Mouse (Mus musculus) forebrain, embryonic 13.5 days (tissue): ENCODE measurements around the gene Msrb3. TPM values are rescaled to one million over a fixed set of nuclear protein-coding genes. Genes with fewer than 3 reads are reported as not detected.

ENCODE experiments used
- ATAC-seq: fragments of 200-750 bp; cut with Nextera tagmentation; 2 replicates; pipeline ENCODE4 v1.8.0; 2017
- H3K27ac ChIP-seq: fragments of 300-500 bp; sonication (generic); 2 replicates; pipeline ENCODE4 v1.5.1; 2015; ENCODE audit warnings: inconsistent platforms, mild to moderate bottlenecking, moderate library complexity
- H3K27me3 ChIP-seq: fragments of 300-500 bp; sonication (generic); 2 replicates; pipeline ENCODE4 v1.6.1; 2015; ENCODE audit warnings: mild to moderate bottlenecking, inconsistent platforms
- H3K36me3 ChIP-seq: fragments of 300-500 bp; sonication (generic); 2 replicates; pipeline ENCODE4 v1.6.1; 2015; ENCODE audit warnings: mild to moderate bottlenecking, inconsistent platforms; ENCODE audit not compliant: poor library complexity, severe bottlenecking
- H3K4me1 ChIP-seq: fragments of 300-500 bp; sonication (generic); 2 replicates; pipeline ENCODE4 v1.6.1; 2015; ENCODE audit warnings: inconsistent platforms
- H3K4me2 ChIP-seq: fragments of 300-500 bp; sonication (generic); 2 replicates; pipeline ENCODE4 v1.6.1; 2015; ENCODE audit warnings: inconsistent platforms, mild to moderate bottlenecking, moderate library complexity
- H3K4me3 ChIP-seq: fragments of 300-500 bp; sonication (generic); 2 replicates; pipeline ENCODE4 v1.5.1; 2015; ENCODE audit warnings: mild to moderate bottlenecking, inconsistent platforms
- H3K9ac ChIP-seq: fragments of 300-500 bp; sonication (generic); 2 replicates; pipeline ENCODE4 v1.6.1; 2015; ENCODE audit warnings: mild to moderate bottlenecking, inconsistent platforms
- H3K9me3 ChIP-seq: fragments of 300-500 bp; sonication (generic); replicated peaks from 2 replicates; pipeline ENCODE4 v1.6.1; 2016; ENCODE audit warnings: inconsistent platforms
- WGBS: fragments of 180-500 bp; shearing (Covaris S2); methylation state at CpG from one replicate; pipeline ENCODE4 v1.1.7; 2015; 5-methylcytosine and 5-hydroxymethylcytosine counted together
- polyA plus RNA-seq: library from polyadenylated mRNA; unstranded; fragments of >200 nt; fragmentation: Nextera tagmentation; extraction: Ambion mirVana; gene quantifications from 2 replicates; pipeline ENCODE4 v1.2.1, GENCODE M21; 2015

Gene Msrb3
- polyA plus RNA-seq, 1 experiment from 2014 or later = 3.1 TPM

DNA sequence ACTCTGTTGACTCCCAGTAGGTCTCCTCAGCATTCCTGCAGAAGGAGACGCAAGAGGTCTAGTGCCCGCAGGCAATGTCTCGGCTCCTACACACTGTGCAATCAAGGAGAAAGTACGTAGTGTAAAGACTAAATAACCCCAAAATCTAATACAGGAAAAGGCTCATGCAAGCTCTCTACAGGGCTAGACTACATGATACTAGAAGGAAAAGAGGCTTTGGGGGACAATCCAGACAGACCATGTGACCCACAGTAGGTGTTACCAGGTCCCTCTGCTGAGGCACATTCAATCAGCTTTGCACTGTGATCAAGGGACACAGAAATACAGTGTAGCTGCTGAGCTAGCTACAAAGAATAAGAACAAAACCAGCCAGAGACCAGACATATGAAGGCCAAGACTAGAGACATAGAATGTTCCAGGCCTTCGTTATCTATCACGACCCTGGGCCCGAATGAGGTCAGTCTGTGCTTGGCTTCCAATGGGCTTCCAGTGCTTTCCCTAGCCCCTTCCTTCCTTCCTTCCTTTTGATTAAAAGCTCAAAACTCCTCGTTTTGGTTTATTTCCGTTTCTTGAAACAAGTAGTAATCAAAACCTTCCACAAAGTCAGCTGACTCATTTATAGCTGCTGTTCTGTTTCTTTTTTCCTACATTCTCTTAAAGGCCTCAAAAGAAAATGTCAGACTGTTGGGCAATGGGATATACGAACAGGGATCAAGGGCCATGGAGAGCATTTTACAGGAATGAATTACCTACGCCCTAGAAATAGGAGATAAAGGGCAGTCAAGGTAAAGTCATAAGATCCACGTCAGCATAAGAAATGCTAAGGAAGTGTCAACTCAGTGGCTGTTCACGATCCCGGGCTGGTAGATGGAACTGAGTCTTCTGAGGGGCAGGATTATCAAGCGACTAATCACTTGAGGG, 3.7 kb downstream of the Msrb3 start:
- Histone ChIP-seq H3K4me3 (no peak overlapping the region), H3K4me2 (no peak overlapping the region), H3K27me3 (peaks cover 27% of the 10 kb centered on the region), H3K36me3 (peaks cover 4% of the 10 kb centered on the region; the same call in 1 of the 2 replicates), H3K9me3 (no peaks in the 10 kb centered on the region; the same call in 1 of the 2 replicates), H3K9ac (no peak overlapping the region), H3K27ac (no peak overlapping the region), H3K4me1 (peaks cover 8% of the 10 kb centered on the region; the same call in 1 of the 2 replicates)
- ATAC-seq = no peak
- 78% methylated on average over 15 of the region's 15 CpGs for WGBS

DNA sequence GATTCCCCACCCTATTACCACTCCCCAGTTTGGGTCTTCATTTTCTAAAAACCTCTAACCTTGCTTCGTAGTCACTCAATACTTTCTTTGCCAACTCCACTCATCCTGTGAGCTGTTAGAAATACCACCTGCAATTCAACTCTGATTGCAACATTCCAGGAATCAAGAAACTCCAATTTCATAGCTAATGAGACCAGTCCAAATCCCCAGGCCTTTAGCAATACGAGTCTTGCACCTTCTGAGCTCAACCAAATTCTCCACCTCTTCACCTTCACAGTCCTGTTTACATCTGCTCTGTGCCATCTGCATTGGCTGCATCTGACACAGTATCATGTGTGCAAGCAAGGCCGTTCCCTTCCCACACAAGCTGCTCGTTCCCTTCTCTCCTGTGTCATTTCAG, 5.0 kb downstream of the Msrb3 start:
- peaks cover 23% of the 10 kb centered on the region for H3K27me3 ChIP-seq
- no peak overlapping the region for H3K4me2 ChIP-seq
- H3K9ac ChIP-seq = no peak overlapping the region
- H3K27ac ChIP-seq = no peak overlapping the region
- H3K36me3 ChIP-seq = peaks cover 4% of the 10 kb centered on the region; the same call in 1 of the 2 replicates
- no peaks in the 10 kb centered on the region; the same call in 1 of the 2 replicates for H3K9me3 ChIP-seq
- ATAC-seq = no peak
- 93% methylated on average over 4 of the region's 4 CpGs for WGBS
- H3K4me1 ChIP-seq = peaks cover 1% of the 10 kb centered on the region; the same call in 1 of the 2 replicates
- H3K4me3 ChIP-seq = no peak overlapping the region

DNA sequence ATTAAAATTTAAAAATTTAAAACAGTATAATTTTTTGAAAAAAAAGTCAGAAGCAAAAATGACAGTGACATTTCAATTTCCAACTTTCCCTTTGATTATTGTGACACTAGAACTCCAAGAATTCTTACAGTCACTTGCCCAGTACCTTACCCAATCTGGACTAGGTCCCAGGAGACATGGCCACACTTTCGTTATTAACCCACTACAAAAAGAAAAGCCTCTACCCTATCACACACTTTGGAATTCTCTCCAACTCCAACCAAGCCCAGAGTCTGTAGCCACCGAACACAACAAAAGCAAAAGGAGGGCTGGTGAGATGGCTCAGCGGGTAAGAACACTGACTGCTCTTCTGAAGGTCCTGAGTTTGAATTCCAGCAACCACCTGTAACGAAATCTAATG, 7.8 kb downstream of the Msrb3 start:
- Histone ChIP-seq H3K9ac (no peak overlapping the region), H3K27ac (no peak overlapping the region), H3K36me3 (peaks cover 4% of the 10 kb centered on the region; the same call in 1 of the 2 replicates), H3K4me2 (no peak overlapping the region), H3K27me3 (peaks cover 6% of the 10 kb centered on the region; the same call in 1 of the 2 replicates), H3K9me3 (no peaks in the 10 kb centered on the region; the same call in 1 of the 2 replicates), H3K4me1 (no peaks in the 10 kb centered on the region), H3K4me3 (no peak overlapping the region)
- no peak for ATAC-seq
- WGBS = 94% methylated on average over 4 of the region's 4 CpGs

DNA sequence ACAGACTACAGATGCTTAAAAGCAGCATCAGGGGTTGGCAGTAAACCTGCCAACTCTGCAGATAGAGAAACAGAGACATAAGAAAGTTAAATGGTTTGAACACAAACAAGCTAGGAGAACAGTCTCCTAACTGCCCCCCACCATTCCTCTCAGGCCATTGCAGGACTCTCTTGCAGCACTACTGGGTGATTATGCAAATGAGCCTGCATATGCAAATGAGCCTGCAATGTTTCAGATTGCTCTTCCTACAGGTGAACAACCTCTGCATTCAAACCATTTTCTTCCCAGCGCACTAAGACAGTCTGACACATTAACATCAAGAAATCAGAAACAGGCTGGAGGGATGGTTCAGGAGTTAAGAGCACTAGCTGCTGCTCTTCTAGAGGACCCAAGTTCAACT, 8.3 kb downstream of the Msrb3 start:
- Histone ChIP-seq H3K27me3 (peaks cover 2% of the 10 kb centered on the region; the same call in 1 of the 2 replicates), H3K27ac (no peak overlapping the region), H3K4me3 (no peak overlapping the region), H3K4me2 (no peak overlapping the region), H3K36me3 (peaks cover 4% of the 10 kb centered on the region; the same call in 1 of the 2 replicates), H3K9ac (no peak overlapping the region), H3K9me3 (no peaks in the 10 kb centered on the region; the same call in 1 of the 2 replicates), H3K4me1 (no peaks in the 10 kb centered on the region)
- ATAC-seq = no peak
- WGBS = 100% methylated on average over 1 of the region's 1 CpGs

DNA sequence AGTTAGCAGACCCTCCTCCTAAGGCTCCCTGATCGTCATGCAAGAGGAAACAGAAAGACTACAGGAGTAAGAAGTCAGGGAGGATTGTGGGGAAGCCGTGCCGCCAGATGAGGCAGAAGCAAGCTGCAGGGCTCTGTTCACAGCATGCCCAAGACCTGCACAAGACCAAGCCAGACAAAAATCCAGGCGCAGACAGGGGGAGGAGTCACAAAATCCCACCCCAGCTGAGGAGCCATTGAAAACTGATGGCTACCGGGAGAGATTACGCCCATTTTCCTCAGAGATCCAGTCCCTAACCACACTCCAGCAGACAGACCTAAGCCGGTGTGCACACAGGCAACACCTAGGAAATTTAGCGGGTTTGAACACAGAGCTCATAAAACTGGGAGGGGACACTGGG, 10.4 kb downstream of the Msrb3 start:
- no peak overlapping the region for H3K4me3 ChIP-seq
- no peak overlapping the region for H3K4me2 ChIP-seq
- no peak for ATAC-seq
- no peaks in the 10 kb centered on the region for H3K27me3 ChIP-seq
- H3K36me3 ChIP-seq = peaks cover 4% of the 10 kb centered on the region; the same call in 1 of the 2 replicates
- 93% methylated on average over 8 of the region's 8 CpGs for WGBS
- H3K9ac ChIP-seq = no peak overlapping the region
- no peak overlapping the region for H3K27ac ChIP-seq
- no peaks in the 10 kb centered on the region for H3K4me1 ChIP-seq
- H3K9me3 ChIP-seq = no peaks in the 10 kb centered on the region; the same call in 1 of the 2 replicates

DNA sequence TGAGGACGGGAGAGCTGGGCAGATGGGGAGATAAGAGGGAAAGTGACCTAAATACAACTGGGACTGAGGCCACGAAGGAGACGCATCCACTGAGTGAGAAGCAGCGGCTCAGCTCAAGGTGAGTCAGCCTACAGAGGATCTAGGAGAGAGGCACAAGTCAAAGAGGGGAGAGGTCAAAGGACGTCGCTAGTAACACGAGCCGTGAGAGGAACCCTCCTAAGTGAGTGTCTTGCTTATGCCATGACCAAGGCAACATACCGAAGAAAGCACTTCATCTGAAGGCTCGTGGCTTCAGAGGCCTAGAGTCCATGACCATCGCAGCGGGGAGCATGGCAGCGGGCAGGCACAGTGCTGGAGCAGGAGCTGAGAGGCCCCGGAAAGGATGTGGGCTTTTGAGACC, 14.7 kb downstream of the Msrb3 start:
- Histone ChIP-seq H3K27me3 (no peaks in the 10 kb centered on the region), H3K9me3 (no peaks in the 10 kb centered on the region), H3K4me2 (no peak overlapping the region), H3K36me3 (no peaks in the 10 kb centered on the region), H3K27ac (no peak overlapping the region), H3K4me1 (peaks cover 13% of the 10 kb centered on the region), H3K4me3 (no peak overlapping the region), H3K9ac (no peak overlapping the region)
- ATAC-seq = no peak
- WGBS = 95% methylated on average over 14 of the region's 14 CpGs

DNA sequence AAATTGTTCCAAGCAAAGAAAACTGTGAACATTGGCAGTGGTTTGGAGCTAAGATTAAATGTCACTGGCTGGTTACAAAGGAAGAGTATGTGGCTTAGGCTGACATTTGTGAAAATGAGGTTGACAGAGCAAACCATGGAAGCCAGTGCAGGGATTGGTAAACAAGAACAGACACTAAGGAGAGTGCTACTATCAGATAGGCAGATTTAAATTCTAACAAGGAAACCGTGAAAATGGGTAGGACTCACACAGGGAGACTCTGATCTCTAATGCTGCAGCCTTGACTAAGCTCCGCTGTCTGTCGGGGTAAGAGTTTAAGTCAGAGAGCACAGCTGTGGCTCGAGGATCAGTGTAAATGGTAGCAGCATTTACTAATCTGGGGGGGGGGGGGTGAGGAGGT, 15.2 kb downstream of the Msrb3 start:
- no peak for ATAC-seq
- no peaks in the 10 kb centered on the region for H3K36me3 ChIP-seq
- H3K4me1 ChIP-seq = peaks cover 13% of the 10 kb centered on the region
- peak overlapping the region; percentile 77; the same call in 1 of the 2 replicates for H3K4me2 ChIP-seq
- WGBS = 76% methylated on average over 4 of the region's 4 CpGs
- H3K27ac ChIP-seq = no peak overlapping the region
- H3K9me3 ChIP-seq = no peaks in the 10 kb centered on the region
- H3K27me3 ChIP-seq = no peaks in the 10 kb centered on the region
- H3K4me3 ChIP-seq = no peak overlapping the region
- no peak overlapping the region for H3K9ac ChIP-seq

DNA sequence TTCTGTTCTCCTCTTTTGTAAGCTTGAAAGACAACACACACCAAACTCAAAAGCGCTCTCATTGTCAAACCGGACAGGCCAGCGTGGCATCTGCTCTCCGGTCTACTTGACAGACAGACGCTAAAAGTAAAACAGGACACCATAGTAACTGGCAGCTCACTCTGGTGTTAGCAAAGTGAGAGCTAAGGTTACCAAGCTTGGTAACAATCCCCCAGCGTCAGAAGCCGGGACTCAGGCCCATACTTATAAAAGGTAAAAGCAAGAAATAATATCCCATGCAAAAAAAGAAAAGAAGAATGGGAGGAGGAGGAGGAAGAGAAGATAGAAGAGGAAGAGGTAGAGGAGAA, 15.9 kb downstream of the Msrb3 start:
- peaks cover 13% of the 10 kb centered on the region for H3K4me1 ChIP-seq
- H3K27ac ChIP-seq = peak overlapping the region; percentile 54; the same call in 1 of the 2 replicates
- H3K27me3 ChIP-seq = no peaks in the 10 kb centered on the region
- 1% methylated on average over 7 of the region's 7 CpGs for WGBS
- no peaks in the 10 kb centered on the region for H3K9me3 ChIP-seq
- peak overlapping the region; percentile 77 for H3K4me2 ChIP-seq
- no peak; the same call in 1 of the 2 replicates for ATAC-seq
- no peaks in the 10 kb centered on the region for H3K36me3 ChIP-seq
- peak overlapping the region; percentile 54 for H3K9ac ChIP-seq
- H3K4me3 ChIP-seq = peak overlapping the region; percentile 41

DNA sequence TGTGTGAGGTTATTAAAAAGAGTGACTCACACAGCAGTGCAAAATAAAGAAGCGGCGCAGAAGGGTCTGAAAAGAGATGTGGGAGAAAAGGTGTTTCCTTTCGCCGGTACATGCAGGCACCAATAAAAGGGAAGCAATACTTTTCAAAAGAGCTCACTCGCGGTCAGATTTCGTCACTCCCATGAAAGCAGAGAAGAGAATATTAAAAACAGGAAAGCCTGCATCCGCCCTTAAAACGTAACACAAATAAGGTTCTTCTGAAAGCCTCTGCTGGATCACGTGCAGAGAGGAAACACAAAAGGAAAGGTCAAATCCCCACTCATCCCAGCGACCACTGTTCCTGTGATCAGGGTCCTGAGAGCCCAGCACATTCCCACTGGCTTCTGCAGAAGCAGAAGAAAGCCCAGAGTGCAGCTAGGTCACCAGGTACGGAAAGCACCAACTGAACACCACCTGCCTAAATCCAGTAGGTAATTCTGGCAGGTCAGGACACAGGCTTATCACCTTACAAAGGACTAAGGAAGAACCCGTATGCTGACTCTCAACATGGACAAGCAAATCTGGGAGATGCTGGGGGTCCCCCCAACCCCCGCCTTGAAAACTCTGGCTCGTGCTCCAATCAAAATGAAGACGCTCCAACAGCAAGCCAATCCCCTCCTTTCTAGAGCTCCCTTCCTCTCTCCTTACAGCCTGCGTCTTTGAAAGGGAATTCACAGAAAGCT, 16.4 kb downstream of the Msrb3 start:
- peak; percentile 97 for ATAC-seq
- no peaks in the 10 kb centered on the region for H3K36me3 ChIP-seq
- 9% methylated on average over 17 of the region's 17 CpGs for WGBS
- H3K4me1 ChIP-seq = peaks cover 13% of the 10 kb centered on the region
- H3K4me3 ChIP-seq = peak overlapping the region; percentile 41
- peak overlapping the region; percentile 77 for H3K4me2 ChIP-seq
- peak overlapping the region; percentile 54 for H3K27ac ChIP-seq
- H3K27me3 ChIP-seq = no peaks in the 10 kb centered on the region
- H3K9me3 ChIP-seq = no peaks in the 10 kb centered on the region
- H3K9ac ChIP-seq = peak overlapping the region; percentile 58

DNA sequence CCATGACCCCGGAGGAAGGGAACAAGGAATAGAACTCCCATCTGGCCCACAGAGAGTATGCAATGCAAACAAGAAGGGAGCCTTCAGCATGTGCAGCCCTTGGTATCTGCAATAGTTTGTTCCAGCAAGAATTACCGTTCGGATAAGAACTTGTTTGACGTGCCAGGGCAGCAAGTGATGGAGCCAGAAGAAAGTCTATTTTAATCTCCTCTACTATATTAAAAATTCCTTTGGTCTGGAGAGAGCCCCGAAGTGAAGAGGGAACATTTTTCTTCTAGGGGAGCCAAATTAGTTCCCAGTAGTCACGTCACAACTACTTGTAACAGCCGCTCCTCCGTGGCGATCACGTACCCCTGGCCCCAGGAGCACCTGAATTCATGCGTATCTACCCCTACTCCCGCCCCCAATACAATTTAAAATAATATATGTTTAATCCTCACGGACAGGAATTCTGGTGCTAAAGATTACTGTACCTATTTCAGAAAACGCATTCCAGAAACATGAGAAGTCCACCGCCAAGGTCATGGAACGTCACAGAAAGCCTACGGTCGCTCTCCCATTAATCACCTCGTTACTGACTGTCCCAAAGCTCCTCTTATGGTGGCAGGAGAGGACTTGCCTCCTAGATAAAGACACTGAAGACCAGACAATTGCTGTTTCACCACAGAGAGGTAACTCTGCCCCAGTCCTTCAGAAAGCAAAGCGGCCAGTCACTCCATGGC, 22.2 kb downstream of the Msrb3 start:
- H3K9me3 ChIP-seq = no peaks in the 10 kb centered on the region
- H3K36me3 ChIP-seq = no peaks in the 10 kb centered on the region
- peaks cover 12% of the 10 kb centered on the region for H3K4me1 ChIP-seq
- ATAC-seq = no peak
- H3K9ac ChIP-seq = no peak overlapping the region
- no peak overlapping the region for H3K4me3 ChIP-seq
- H3K4me2 ChIP-seq = no peak overlapping the region
- 75% methylated on average over 20 of the region's 20 CpGs for WGBS
- H3K27me3 ChIP-seq = no peaks in the 10 kb centered on the region
- H3K27ac ChIP-seq = no peak overlapping the region

DNA sequence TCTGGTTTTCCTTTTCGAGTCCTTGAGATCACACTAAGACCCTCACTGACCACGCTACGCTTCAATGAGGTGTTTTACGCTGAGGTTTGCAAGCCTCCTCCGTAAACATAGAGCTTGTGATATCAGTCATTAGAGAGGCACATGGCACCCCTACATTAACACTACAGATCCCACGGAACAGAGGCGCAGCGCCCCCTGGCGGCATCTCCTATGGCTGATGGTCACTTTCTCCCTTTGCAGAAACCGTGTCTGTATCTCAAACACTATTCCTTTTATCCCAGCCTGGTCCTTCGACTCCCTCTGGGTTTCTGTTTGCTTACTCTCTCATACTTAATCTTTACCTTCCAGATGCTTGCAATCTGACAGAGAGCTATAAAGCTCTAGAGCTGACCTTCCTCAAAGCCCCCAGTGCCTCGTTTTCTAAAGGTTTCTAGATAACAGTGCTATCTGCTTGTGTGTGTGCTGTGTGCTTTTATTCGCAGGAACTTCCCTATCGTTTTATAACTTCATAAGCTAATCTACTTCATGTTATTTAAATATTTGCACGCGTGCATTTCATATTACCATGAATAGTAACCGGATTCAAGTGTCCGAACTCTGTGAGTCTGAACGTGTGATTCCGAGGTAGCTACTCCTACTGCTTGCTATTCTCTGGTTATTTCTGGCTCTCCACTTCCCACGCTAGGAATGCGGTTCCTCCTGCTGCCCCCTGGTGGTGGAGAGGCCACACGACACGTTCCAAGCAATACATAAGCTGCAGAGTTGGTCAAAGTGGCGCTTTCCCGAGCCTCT, 23.0 kb downstream of the Msrb3 start:
- Histone ChIP-seq H3K9ac (no peak overlapping the region), H3K4me2 (peak overlapping the region; percentile 45), H3K4me3 (peak overlapping the region; percentile 9), H3K36me3 (no peaks in the 10 kb centered on the region), H3K27me3 (no peaks in the 10 kb centered on the region), H3K9me3 (no peaks in the 10 kb centered on the region), H3K27ac (no peak overlapping the region), H3K4me1 (peaks cover 12% of the 10 kb centered on the region)
- peak; percentile 76 for ATAC-seq
- 16% methylated on average over 26 of the region's 26 CpGs for WGBS
